Mouse (Mus musculus) midbrain, postnatal 0 days (tissue): Measurements from ENCODE around the gene Mep1a. TPM values are rescaled to one million over a fixed set of nuclear protein-coding genes. Genes with fewer than 3 reads are reported as not detected.

Experiments
- ATAC-seq: fragments of 200-750 bp; cut with Nextera tagmentation; 2 replicates; pipeline ENCODE4 v1.8.0; 2017; ENCODE audit warnings: moderate number of reproducible peaks, mild to moderate bottlenecking, moderate TSS enrichment, moderate library complexity; ENCODE audit not compliant: low FRiP score
- DNase-seq: peaks from one replicate; pipeline ENCODE4 v3.0.0-alpha.2; 2015; ENCODE audit warnings: low spot score
- H3K27ac ChIP-seq: fragments of 300-500 bp; sonication (generic); 2 replicates; pipeline ENCODE4 v1.5.1; 2014; ENCODE audit warnings: low read depth, mild to moderate bottlenecking, low read length, mixed read lengths
- H3K27me3 ChIP-seq: fragments of 300-500 bp; sonication (generic); 2 replicates; pipeline ENCODE4 v1.6.1; 2014; ENCODE audit warnings: low read length, control low read depth, mixed read lengths; ENCODE audit not compliant: insufficient read depth
- H3K36me3 ChIP-seq: fragments of 300-500 bp; sonication (generic); 2 replicates; pipeline ENCODE4 v1.6.1; 2014; ENCODE audit warnings: low read length, control low read depth, mixed read lengths; ENCODE audit not compliant: insufficient read depth
- H3K4me1 ChIP-seq: fragments of 300-500 bp; sonication (generic); 2 replicates; pipeline ENCODE4 v1.6.1; 2014; ENCODE audit warnings: mild to moderate bottlenecking, control low read depth, antibody characterized with exemption, low read length, mixed read lengths; ENCODE audit not compliant: insufficient read depth
- H3K4me2 ChIP-seq: fragments of 300-500 bp; sonication (generic); 2 replicates; pipeline ENCODE4 v1.6.1; 2014; ENCODE audit warnings: low read depth, mild to moderate bottlenecking, low read length, mixed read lengths; ENCODE audit not compliant: poor library complexity, severe bottlenecking
- H3K4me3 ChIP-seq: fragments of 300-500 bp; sonication (generic); 2 replicates; pipeline ENCODE4 v1.5.1; 2014; ENCODE audit warnings: low read depth, mild to moderate bottlenecking, low read length, moderate library complexity
- H3K9ac ChIP-seq: fragments of 300-500 bp; sonication (generic); replicated peaks from 2 replicates; pipeline ENCODE4 v1.6.1; 2014; ENCODE audit warnings: mild to moderate bottlenecking, low read length, moderate library complexity, mixed read lengths; ENCODE audit not compliant: poor library complexity, severe bottlenecking
- H3K9me3 ChIP-seq: fragments of 300-500 bp; sonication (generic); 2 replicates; pipeline ENCODE4 v1.6.1; 2016; ENCODE audit warnings: low read length, control low read depth
- CTCF ChIP-seq: IDR thresholded peaks from 2 replicates; pipeline ENCODE4 v1.5.1; 2016; ENCODE audit warnings: antibody characterized with exemption, mild to moderate bottlenecking
- WGBS: fragments of 180-500 bp; shearing (Covaris S2); extraction: QIAGEN DNeasy Blood & Tissue Kit; methylation state at CpG from one replicate; pipeline ENCODE4 v1.1.7; 2014; 5-methylcytosine and 5-hydroxymethylcytosine counted together
- polyA plus RNA-seq: library from polyadenylated mRNA; unstranded; fragments of >200 nt; fragmentation: Nextera tagmentation; extraction: Ambion mirVana; gene quantifications from 2 replicates; pipeline ENCODE4 v1.2.1, GENCODE M21; 2015
- total RNA-seq: library from RNA; depleted of rRNA; stranded (reverse); fragments of >200 nt; gene quantifications from 2 replicates; pipeline ENCODE4 v1.2.3, GENCODE M21; 2014; rRNA removed

Mep1a gene
- total and polyA plus RNA-seq, 2 experiments from 2014 or later = not detected

- TF ChIP-seq CTCF = no peak
- H3K4me1 ChIP-seq = no peaks in the 10 kb centered on the region
- WGBS = 71% methylated on average over 8 of the region's 8 CpGs
- no peaks in the 10 kb centered on the region for H3K9me3 ChIP-seq
- H3K4me3 ChIP-seq = no peak overlapping the region
- H3K9ac ChIP-seq = no peak overlapping the region
- ATAC-seq (no peak), DNase-seq (no peak)
- H3K27me3 ChIP-seq = no peaks in the 10 kb centered on the region
- H3K4me2 ChIP-seq = no peak overlapping the region
- no peaks in the 10 kb centered on the region for H3K36me3 ChIP-seq
- no peak overlapping the region for H3K27ac ChIP-seq
Measured at GRCm38 (mm10) chr17:43434485-43434884, 68.1 kb downstream of the Mep1a start.

DNA sequence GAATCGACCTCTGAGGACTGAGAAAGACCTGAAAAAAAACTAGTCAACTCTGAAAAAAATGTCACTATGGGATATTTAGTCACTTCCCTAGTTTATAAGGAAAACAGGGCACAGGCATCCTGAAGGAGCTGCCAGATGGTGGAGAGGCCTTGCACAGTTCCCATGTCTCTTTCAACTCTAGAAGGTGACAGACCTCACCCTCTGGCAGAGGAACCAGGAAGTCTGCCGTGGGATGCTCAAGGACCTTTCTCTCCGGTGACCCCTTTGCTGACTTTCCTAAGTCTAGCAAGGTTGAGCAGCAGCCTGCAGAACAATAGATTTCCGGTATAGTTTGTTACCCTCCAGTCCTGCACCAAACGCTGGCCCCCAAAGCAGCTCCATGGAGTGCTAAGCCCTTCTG, 70.9 kb downstream of the Mep1a start:
- WGBS = 74% methylated on average over 5 of the region's 5 CpGs

More for the DNA sequence above, 70.9 kb downstream of the Mep1a start:
- ATAC-seq (no peak), DNase-seq (no peak)
- Histone ChIP-seq H3K4me2 (no peak overlapping the region), H3K27me3 (no peaks in the 10 kb centered on the region), H3K27ac (no peak overlapping the region), H3K9me3 (no peaks in the 10 kb centered on the region), H3K36me3 (no peaks in the 10 kb centered on the region), H3K4me3 (no peak overlapping the region), H3K4me1 (no peaks in the 10 kb centered on the region), H3K9ac (no peak overlapping the region)
- no peak for TF ChIP-seq CTCF

Other genes with a start within 250 kb of the Mep1a start
- gene Adgrf1, start 232.5 kb downstream of the Mep1a start, total RNA-seq = not detected in 2 replicates
- not detected in 2 replicates for gene Adgrf1, start 232.5 kb downstream of the Mep1a start, polyA plus RNA-seq
- 23.9 and 27.5 TPM in 2 replicates for gene Adgrf5, start 142.4 kb downstream of the Mep1a start, total RNA-seq
- gene Adgrf5, start 142.4 kb downstream of the Mep1a start, polyA plus RNA-seq = 4.2 and 4.6 TPM in 2 replicates
- gene Ankrd66, start 40.8 kb upstream of the Mep1a start, total RNA-seq = 1.1 TPM in 1 of 2 replicates, not detected in the other
- 0.88 and 0.93 TPM in 2 replicates for gene Ankrd66, start 40.8 kb upstream of the Mep1a start, polyA plus RNA-seq
- 49.7 and 49.8 TPM in 2 replicates for gene Pla2g7, start 65.3 kb upstream of the Mep1a start, total RNA-seq
- 87.8 and 93.9 TPM in 2 replicates for gene Pla2g7, start 65.3 kb upstream of the Mep1a start, polyA plus RNA-seq
- gene Tdrd6, start 127.5 kb upstream of the Mep1a start, total RNA-seq = 1.4 and 1.6 TPM in 2 replicates
- gene Tdrd6, start 127.5 kb upstream of the Mep1a start, polyA plus RNA-seq = 0.75 and 0.86 TPM in 2 replicates
- 44.2 and 60.2 TPM in 2 replicates for gene Slc25a27, start 164.4 kb upstream of the Mep1a start, total RNA-seq
- 63.0 and 74.4 TPM in 2 replicates for gene Slc25a27, start 164.4 kb upstream of the Mep1a start, polyA plus RNA-seq
- 1.3 and 1.5 TPM in 2 replicates for gene Cyp39a1, start 164.6 kb upstream of the Mep1a start, total RNA-seq
- 5.6 and 6.1 TPM in 2 replicates for gene Cyp39a1, start 164.6 kb upstream of the Mep1a start, polyA plus RNA-seq